9 mouse cellular contexts compared by ENCODE assay signal in genomic region chr2:150607086-150607485, GRCm38 (mm10). TPM values are rescaled to one million over a fixed set of nuclear protein-coding genes. Genes with fewer than 3 reads are reported as not detected.
DNase-seq lines count a peak whose midpoint lies in the region; ATAC-seq and TF ChIP-seq lines count a peak whose summit lies in the region.
"Had no signal": no experiment of that assay in that cellular context is flagged by ENCODE, and none has a peak within 500 bp of the region (broad histone marks: within the 10 kb centered on the region; RNA-seq: fewer than 3 reads in every experiment).

No protein-coding gene starts in this region.

- TF ChIP-seq POLR2A in kidney, adult 2 months (IDR thresholded peaks at IDR 0.05; ENCODE audit: low read depth, low read length): no peak

- H3K4me1 ChIP-seq in kidney, postnatal 0 days (replicated peaks; ENCODE audit: insufficient read depth, low read length): 0 out of 2 replicates have a peak, but pooled peaks cover 6% of the 10 kb centered on the region
- peaks cover 11% of the 10 kb centered on the region; the same call in 1 of the 2 replicates for H3K4me1 ChIP-seq in kidney, adult 2 months (ENCODE audit: control insufficient read depth, insufficient read depth, low read length)
- no peaks in the 10 kb centered on the region for H3K4me1 ChIP-seq in forebrain, embryonic 11.5 days (replicated peaks; ENCODE audit: control insufficient read depth, insufficient read depth, low read length)
- H3K4me1 ChIP-seq in intestine, embryonic 16.5 days (ENCODE audit: control insufficient read depth, insufficient read depth, low read length): peaks cover 2% of the 10 kb centered on the region; the same call in 1 of the 2 replicates
- H3K4me1 ChIP-seq in midbrain, embryonic 16.5 days (ENCODE audit: control insufficient read depth, insufficient read depth, low read length): peaks cover 15% of the 10 kb centered on the region

- no peak overlapping the region for H3K4me3 ChIP-seq in kidney, postnatal 0 days (replicated peaks; ENCODE audit: low read depth, low read length)
- H3K4me3 ChIP-seq in kidney, adult 2 months (ENCODE audit: insufficient read depth, low read depth, low read length): no peak overlapping the region
- no peak overlapping the region for H3K4me3 ChIP-seq in forebrain, embryonic 11.5 days (ENCODE audit: low read depth, low read length)
- H3K4me3 ChIP-seq in intestine, embryonic 16.5 days (ENCODE audit: low read length): no peak overlapping the region
- H3K4me3 ChIP-seq in midbrain, embryonic 16.5 days (ENCODE audit: low read depth, low read length): peak overlapping the region; percentile 90; the same call in 1 of the 2 replicates

- H3K9ac ChIP-seq in kidney, postnatal 0 days (ENCODE audit: low read depth, low read length): no peak overlapping the region
- no peak overlapping the region for H3K9ac ChIP-seq in forebrain, embryonic 11.5 days (ENCODE audit: low read length)
- no peak overlapping the region for H3K9ac ChIP-seq in intestine, embryonic 16.5 days (ENCODE audit: low read depth, low read length)
- 0 out of 2 replicates have a peak overlapping the region, but pooled peaks have one; percentile 94 for H3K9ac ChIP-seq in midbrain, embryonic 16.5 days (ENCODE audit: low read depth, low read length)

- no peak for TF ChIP-seq CTCF in kidney, postnatal 0 days (IDR thresholded peaks at IDR 0.05; ENCODE audit: low read depth)
- no peak for TF ChIP-seq CTCF in kidney, adult 2 months (conservative IDR thresholded peaks at IDR 0.05; ENCODE audit: insufficient read depth, insufficient read length, low read depth, low read length)

- DNase-seq in kidney, postnatal 0 days (ENCODE audit: low spot score): no peak
- no peak for DNase-seq in kidney, adult 2 months
- DNase-seq in forebrain, embryonic 11.5 days (ENCODE audit: low spot score): no peak
- no peak for DNase-seq in adrenal gland, postnatal 36 days
- no peak for DNase-seq in ovary, postnatal 10 days (ENCODE audit: low spot score)
- no peak for DNase-seq in thymus, postnatal 0 days (ENCODE audit: low spot score)

- 63% methylated on average over 1 of the region's 1 CpGs for WGBS in kidney, postnatal 0 days
- WGBS in kidney, adult 2 months: 59% methylated on average over 1 of the region's 1 CpGs
- WGBS in forebrain, embryonic 11.5 days: 72% methylated on average over 1 of the region's 1 CpGs
- WGBS in intestine, embryonic 16.5 days: 68% methylated on average over 1 of the region's 1 CpGs
- WGBS in midbrain, embryonic 16.5 days: 92% methylated on average over 1 of the region's 1 CpGs

- H3K4me2 ChIP-seq in kidney, postnatal 0 days (ENCODE audit: low read length): peak overlapping the region; percentile 75; the same call in 1 of the 2 replicates
- H3K4me2 ChIP-seq in forebrain, embryonic 11.5 days (ENCODE audit: low read depth, low read length, severe bottlenecking): peak overlapping the region; percentile 69
- 0 out of 2 replicates have a peak overlapping the region, but pooled peaks have one; percentile 16 for H3K4me2 ChIP-seq in intestine, embryonic 16.5 days (ENCODE audit: low read depth, low read length)
- peak overlapping the region; percentile 72 for H3K4me2 ChIP-seq in midbrain, embryonic 16.5 days (ENCODE audit: low read length)

- H3K27me3 ChIP-seq in kidney, postnatal 0 days (ENCODE audit: insufficient read depth, low read length): no peaks in the 10 kb centered on the region
- no peaks in the 10 kb centered on the region for H3K27me3 ChIP-seq in kidney, adult 2 months (replicated peaks; ENCODE audit: control insufficient read depth, insufficient read depth, low read length)
- H3K27me3 ChIP-seq in forebrain, embryonic 11.5 days (ENCODE audit: control insufficient read depth, insufficient read depth, low read length): no peaks in the 10 kb centered on the region
- H3K27me3 ChIP-seq in intestine, embryonic 16.5 days (replicated peaks; ENCODE audit: control insufficient read depth, insufficient read depth, low read length): no peaks in the 10 kb centered on the region
- no peaks in the 10 kb centered on the region for H3K27me3 ChIP-seq in midbrain, embryonic 16.5 days (ENCODE audit: control insufficient read depth, insufficient read depth, low read depth, low read length)
- H3K27me3 ChIP-seq: Patski had no signal

- H3K36me3 ChIP-seq in kidney, postnatal 0 days (ENCODE audit: insufficient read depth, low read length): no peaks in the 10 kb centered on the region
- peaks cover 1% of the 10 kb centered on the region; the same call in 1 of the 2 replicates for H3K36me3 ChIP-seq in kidney, adult 2 months (ENCODE audit: control insufficient read depth, insufficient read depth, low read length)
- H3K36me3 ChIP-seq in forebrain, embryonic 11.5 days (ENCODE audit: control insufficient read depth, insufficient read depth, low read length): no peaks in the 10 kb centered on the region
- H3K36me3 ChIP-seq in intestine, embryonic 16.5 days (ENCODE audit: control insufficient read depth, insufficient read depth, low read length): no peaks in the 10 kb centered on the region
- H3K36me3 ChIP-seq in midbrain, embryonic 16.5 days (ENCODE audit: control insufficient read depth, insufficient read depth, low read length): no peaks in the 10 kb centered on the region

- H3K27ac ChIP-seq in kidney, postnatal 0 days: no peak overlapping the region
- H3K27ac ChIP-seq in kidney, adult 2 months (ENCODE audit: insufficient read depth, low read depth, low read length): no peak overlapping the region
- H3K27ac ChIP-seq in forebrain, embryonic 11.5 days (ENCODE audit: low read depth, low read length): no peak overlapping the region
- no peak overlapping the region for H3K27ac ChIP-seq in intestine, embryonic 16.5 days (ENCODE audit: low read length)
- H3K27ac ChIP-seq in midbrain, embryonic 16.5 days (ENCODE audit: low read length): no peak overlapping the region

- no peak for ATAC-seq in kidney, postnatal 0 days (replicated peaks; ENCODE audit: low FRiP score, low read depth)
- ATAC-seq in forebrain, embryonic 11.5 days (replicated peaks; ENCODE audit: low FRiP score): no peak
- no peak for ATAC-seq in intestine, embryonic 16.5 days
- no peak for ATAC-seq in midbrain, embryonic 16.5 days
- ATAC-seq: Patski had no signal

- H3K9me3 ChIP-seq in kidney, postnatal 0 days (replicated peaks; ENCODE audit: low read length): no peaks in the 10 kb centered on the region
- H3K9me3 ChIP-seq in forebrain, embryonic 11.5 days (ENCODE audit: control insufficient read depth, low read length): no peaks in the 10 kb centered on the region
- no peaks in the 10 kb centered on the region for H3K9me3 ChIP-seq in intestine, embryonic 16.5 days (ENCODE audit: control insufficient read depth, low read length)
- no peaks in the 10 kb centered on the region for H3K9me3 ChIP-seq in midbrain, embryonic 16.5 days (replicated peaks; ENCODE audit: control insufficient read depth, low read length, poor library complexity, severe bottlenecking)

RNA-seq across cellular contexts. Expression of gene Apmap, which starts 1.3 kb away (rescaled TPM):
- polyA plus RNA-seq in kidney, postnatal 0 days (2015; fragmentation: Nextera tagmentation; extraction: Ambion mirVana): 62.5 and 63.1 TPM in 2 replicates
- polyA plus RNA-seq in kidney, adult 2 months (2012; rRNA removed): 172 and 181 TPM in 2 replicates
- 38.4 and 38.9 TPM in 2 replicates for polyA plus RNA-seq in forebrain, embryonic 11.5 days (2014; fragmentation: Nextera tagmentation; extraction: Ambion mirVana)
- 38.8 and 42.9 TPM in 2 replicates for polyA plus RNA-seq in intestine, embryonic 16.5 days (2015; fragmentation: Nextera tagmentation; extraction: Ambion mirVana)
- 37.3 and 38.3 TPM in 2 replicates for polyA plus RNA-seq in midbrain, embryonic 16.5 days (2015; fragmentation: Nextera tagmentation; extraction: Ambion mirVana)
- 100 to 1,000 TPM; 117 to 146 TPM for total RNA-seq in adrenal gland, postnatal 36 days (2021)
- polyA plus RNA-seq in thymus, postnatal 0 days (2015; fragmentation: Nextera tagmentation; extraction: Ambion mirVana): 36.6 and 41.1 TPM in 2 replicates

RNA-seq across cellular contexts. Expression of gene Cst7, which starts 36.9 kb away (rescaled TPM):
- 0.14 and 0.20 TPM in 2 replicates for polyA plus RNA-seq in kidney, postnatal 0 days (2015; fragmentation: Nextera tagmentation; extraction: Ambion mirVana)
- polyA plus RNA-seq in kidney, adult 2 months (2012; rRNA removed): 0.22 and 1.3 TPM in 2 replicates
- 0.91 TPM in 1 of 2 replicates, not detected in the other for polyA plus RNA-seq in forebrain, embryonic 11.5 days (2014; fragmentation: Nextera tagmentation; extraction: Ambion mirVana)
- 0.32 and 0.67 TPM in 2 replicates for polyA plus RNA-seq in intestine, embryonic 16.5 days (2015; fragmentation: Nextera tagmentation; extraction: Ambion mirVana)
- polyA plus RNA-seq in midbrain, embryonic 16.5 days (2015; fragmentation: Nextera tagmentation; extraction: Ambion mirVana): 0.44 TPM in 1 of 2 replicates, not detected in the other
- not detected for total RNA-seq in adrenal gland, postnatal 36 days (2021)
- polyA plus RNA-seq in thymus, postnatal 0 days (2015; fragmentation: Nextera tagmentation; extraction: Ambion mirVana): 11.2 and 12.5 TPM in 2 replicates
- polyA plus RNA-seq: Patski had no signal

Comparison
In these comparisons a context has a peak if more than half of its experiments do, and no peak if none do; other contexts are left out.
1. H3K4me2 ChIP-seq: peak in every context shown above with its lines; median percentile 75 in kidney, postnatal 0 days; 72 in midbrain, embryonic 16.5 days; 69 in forebrain, embryonic 11.5 days; 16 in intestine, embryonic 16.5 days.